Mouse (Mus musculus) subcutaneous adipose tissue, adult 2 months (tissue): Measurements from ENCODE around the gene Actn3. TPM values are rescaled to one million over a fixed set of nuclear protein-coding genes. Genes with fewer than 3 reads are reported as not detected.

Experiments
- polyA plus RNA-seq: library from polyadenylated mRNA; depleted of rRNA; stranded (reverse); fragments of >200 nt; gene quantifications from 2 replicates; pipeline ENCODE4 v1.2.3, GENCODE M21; 2012; ENCODE audit warnings: low replicate concordance; rRNA removed

The Actn3 gene
- 1.5 and 1.6 TPM in 2 replicates for polyA plus RNA-seq

DNA sequence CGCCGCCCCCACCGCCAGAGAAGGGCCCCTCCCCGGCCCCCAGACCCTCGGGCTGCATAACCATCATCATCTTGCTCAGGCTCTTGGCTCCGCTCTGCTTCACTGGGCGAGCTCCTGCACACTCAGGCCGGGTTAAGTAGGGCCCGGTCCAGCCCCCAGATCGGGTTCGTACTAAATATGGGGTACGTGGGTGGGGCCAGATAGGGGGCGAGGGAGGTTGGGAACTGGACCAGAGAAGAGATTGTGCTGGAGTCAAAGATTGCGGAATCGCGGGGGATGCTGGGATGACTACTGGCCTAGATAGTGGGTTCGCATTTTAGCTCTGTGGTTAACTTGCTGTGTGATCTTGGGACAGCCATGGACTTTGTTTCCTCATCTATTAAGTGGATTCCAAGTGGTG, at the start of gene Actn3:
Gene Actn3 (minus strand): TSS at position 125 of the 400 bp plus-strand sequence.

DNA sequence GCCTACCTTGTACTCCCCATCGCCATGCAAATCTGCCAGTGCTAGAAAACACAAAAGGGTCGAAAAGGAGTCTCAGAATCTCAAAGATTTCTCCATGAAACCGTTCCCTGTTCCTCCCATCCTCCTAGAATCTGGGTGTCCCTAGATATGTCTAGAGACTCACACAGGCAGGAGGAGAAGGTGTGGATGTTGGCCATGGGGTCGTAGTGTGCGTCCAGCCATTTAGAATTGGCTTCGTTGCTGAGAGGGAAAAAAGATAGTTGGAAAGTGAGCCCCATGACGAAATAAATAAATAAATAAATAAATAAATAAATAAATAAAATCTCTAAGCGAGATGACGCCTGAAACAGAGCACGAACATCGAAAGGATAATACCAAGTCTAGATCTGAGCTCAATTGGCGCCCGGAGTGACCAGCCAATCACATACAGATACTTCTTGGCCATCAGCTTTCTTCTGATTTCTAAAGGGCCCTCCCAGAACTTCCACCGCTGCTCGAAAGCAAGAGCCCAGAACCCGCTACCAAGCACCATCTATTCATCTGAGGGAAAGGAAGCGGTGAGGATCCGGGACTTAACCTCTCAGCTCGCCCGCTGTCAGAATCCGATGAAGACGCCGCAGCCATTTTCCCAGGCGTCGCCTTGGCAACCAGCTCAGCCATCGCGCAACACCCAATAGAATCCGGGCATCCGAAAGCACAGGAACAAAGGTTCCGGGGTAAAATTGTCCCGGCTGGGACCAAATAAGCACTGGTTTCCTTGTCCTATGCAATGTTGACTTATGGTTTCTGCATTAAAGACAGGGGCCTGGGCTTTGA, 28.5 kb upstream of the Actn3 start, which contains the start of gene Bbs1:
Gene Bbs1 (minus strand): TSS at position 650 of the 816 bp plus-strand sequence.

DNA sequence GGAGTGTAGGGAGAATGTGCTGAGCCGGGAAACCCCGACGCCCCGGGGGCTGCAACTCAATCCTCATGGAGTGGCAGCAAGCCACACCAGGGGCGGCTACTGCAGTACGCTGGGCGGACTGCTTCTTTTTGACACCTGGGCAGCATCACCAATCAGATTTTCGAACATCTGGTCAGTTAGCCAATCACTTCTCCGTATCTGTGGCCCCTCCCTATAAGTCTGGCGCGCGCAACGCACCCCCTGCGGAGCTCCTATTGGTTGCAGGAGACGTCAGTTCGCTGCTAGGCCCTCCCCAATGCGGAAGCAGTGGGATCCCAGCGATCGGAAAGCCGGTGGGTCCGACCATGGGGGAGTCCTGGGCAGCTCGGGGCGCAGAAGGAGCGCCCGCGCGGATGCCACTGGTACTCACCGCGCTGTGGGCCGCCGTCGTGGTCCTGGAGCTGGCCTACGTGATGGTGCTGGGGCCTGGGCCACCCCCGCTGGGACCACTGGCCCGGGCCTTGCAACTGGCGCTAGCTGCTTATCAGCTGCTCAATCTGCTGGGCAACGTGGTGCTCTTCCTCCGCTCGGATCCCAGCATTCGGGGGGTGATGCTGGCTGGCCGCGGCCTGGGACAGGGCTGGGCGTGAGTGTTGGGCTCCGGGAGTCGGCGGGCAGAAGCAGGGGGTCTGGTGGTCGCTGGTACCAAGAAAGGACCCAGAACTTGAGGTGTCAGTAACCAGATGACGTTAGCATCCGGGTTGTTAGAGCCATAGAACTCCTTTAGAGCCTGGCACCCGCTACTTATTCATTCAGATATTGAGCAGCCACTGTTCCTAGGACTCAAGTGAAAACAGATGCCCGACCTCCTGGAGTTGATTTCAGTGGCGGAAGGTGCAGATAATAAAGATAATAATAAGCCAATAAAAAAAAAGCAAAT, 955 bp upstream of the Actn3 start, which contains the start of gene Zdhhc24:
Gene Zdhhc24 (plus strand): TSS at position 264 of the 919 bp plus-strand sequence.

DNA sequence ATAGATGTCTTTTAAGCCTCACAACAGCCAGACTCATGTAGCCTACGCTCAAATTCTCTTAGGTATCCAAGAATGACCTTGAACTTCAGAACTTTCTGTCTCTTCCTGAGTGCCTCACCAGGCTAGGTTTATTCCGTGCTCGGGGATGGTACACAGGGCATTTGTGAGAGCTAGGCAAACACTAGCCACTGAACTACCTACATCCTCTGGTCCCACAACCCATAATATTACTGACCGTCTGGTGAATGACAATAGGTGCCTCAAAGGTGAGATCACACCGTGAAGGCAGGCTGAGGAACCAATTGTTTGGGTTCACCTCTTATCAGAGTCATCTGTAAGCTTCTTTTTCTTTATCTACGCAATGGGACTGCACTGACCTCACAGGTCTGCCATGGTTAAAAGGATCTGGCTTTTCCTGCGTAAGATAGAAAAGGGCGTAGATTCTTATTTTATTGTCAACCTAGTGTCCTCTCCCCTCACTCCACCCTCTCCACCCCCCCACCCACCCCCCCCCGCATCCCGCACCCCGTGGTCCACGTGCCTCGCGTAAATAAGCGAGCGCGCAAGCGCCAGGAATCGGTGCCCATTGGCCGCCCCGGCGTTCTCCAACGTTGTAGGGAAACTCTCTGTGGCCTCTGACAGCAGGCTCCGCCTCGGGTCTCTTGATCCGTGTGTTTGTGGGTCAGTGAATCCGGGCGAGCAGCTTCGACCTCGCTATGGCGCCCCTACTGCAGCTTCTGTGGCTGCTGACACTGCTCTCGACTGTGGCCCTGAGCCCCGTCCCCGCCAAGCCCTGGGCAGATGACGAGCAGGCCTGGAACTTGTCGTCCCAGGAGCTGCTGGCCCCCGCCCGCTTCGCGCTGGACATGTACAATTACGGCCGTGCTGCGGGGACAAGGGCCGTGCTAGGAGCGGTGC, 22.9 kb downstream of the Actn3 start, which contains the start of gene Ctsf:
Gene Ctsf (plus strand): TSS at position 579 of the 918 bp plus-strand sequence.

DNA sequence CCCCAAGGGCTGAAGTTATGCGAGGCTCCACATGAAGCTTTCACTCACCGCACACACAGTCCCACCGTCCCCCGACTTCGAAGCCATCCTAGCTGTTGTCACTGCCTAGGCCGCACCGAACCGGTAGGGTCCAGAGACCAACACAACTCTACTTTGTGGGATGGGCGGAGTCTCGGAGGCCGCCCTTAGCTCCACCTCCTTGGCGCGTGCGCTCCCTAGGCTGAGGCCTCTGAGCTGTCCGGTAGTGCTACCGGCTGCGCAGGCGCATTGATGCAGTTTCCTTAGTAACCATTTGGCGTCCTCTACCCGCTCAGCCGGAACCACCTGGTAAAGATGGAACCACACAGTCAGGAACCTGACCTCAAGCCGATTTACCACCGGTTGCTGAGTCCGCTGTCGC, 38.6 kb downstream of the Actn3 start, which contains the start of the genes Ccs and Ccdc87:
Gene Ccs (minus strand): TSS at position 184 of the 400 bp plus-strand sequence.
Gene Ccdc87 (plus strand): TSS at position 218 of the 400 bp plus-strand sequence.

Other genes starting within 250 kb of the Actn3 start
- 0.30 and 1.2 TPM in 2 replicates for gene Gm960, start 179.2 kb downstream of the Actn3 start, polyA plus RNA-seq
- 0.06 and 2.2 TPM in 2 replicates for gene Sptbn2, start 166.7 kb downstream of the Actn3 start, polyA plus RNA-seq
- 6.8 and 14.3 TPM in 2 replicates for gene Rbm4b, start 121.4 kb downstream of the Actn3 start, polyA plus RNA-seq
- 29.6 and 56.3 TPM in 2 replicates for gene Rbm4, start 84.0 kb downstream of the Actn3 start, polyA plus RNA-seq
- gene Gm21992, start 66.3 kb downstream of the Actn3 start, polyA plus RNA-seq: 11.3 and 18.0 TPM in 2 replicates
- gene Rbm14, start 66.3 kb downstream of the Actn3 start, polyA plus RNA-seq: 27.1 and 47.6 TPM in 2 replicates
- 46.5 and 55.3 TPM in 2 replicates for gene Ccs, start 38.6 kb downstream of the Actn3 start, polyA plus RNA-seq
- gene Ccdc87, start 38.5 kb downstream of the Actn3 start, polyA plus RNA-seq: 0.13 and 0.16 TPM in 2 replicates
- 105 and 179 TPM in 2 replicates for gene Ctsf, start 22.8 kb downstream of the Actn3 start, polyA plus RNA-seq
- gene Zdhhc24, start 759 bp upstream of the Actn3 start, polyA plus RNA-seq: 28.3 and 28.8 TPM in 2 replicates
- 4.1 and 7.4 TPM in 2 replicates for gene Bbs1, start 28.7 kb upstream of the Actn3 start, polyA plus RNA-seq
- gene Dpp3, start 50.4 kb upstream of the Actn3 start, polyA plus RNA-seq: 75.1 and 132 TPM in 2 replicates
- 5.9 and 11.0 TPM in 2 replicates for gene Peli3, start 65.2 kb upstream of the Actn3 start, polyA plus RNA-seq
- 32.2 and 40.6 TPM in 2 replicates for gene Mrpl11, start 84.2 kb upstream of the Actn3 start, polyA plus RNA-seq
- 1.3 and 12.3 TPM in 2 replicates for gene Npas4, start 112.4 kb upstream of the Actn3 start, polyA plus RNA-seq
- gene Slc29a2, start 146.0 kb upstream of the Actn3 start, polyA plus RNA-seq: 6.3 and 23.7 TPM in 2 replicates
- gene B4gat1, start 160.9 kb upstream of the Actn3 start, polyA plus RNA-seq: 47.3 and 48.9 TPM in 2 replicates
- 0.40 and 0.49 TPM in 2 replicates for gene AC124502.3, start 161.0 kb upstream of the Actn3 start, polyA plus RNA-seq
- 30.7 and 31.8 TPM in 2 replicates for gene Brms1, start 163.4 kb upstream of the Actn3 start, polyA plus RNA-seq
- gene Rin1, start 172.6 kb upstream of the Actn3 start, polyA plus RNA-seq: 7.9 and 14.8 TPM in 2 replicates
- 89.6 and 139 TPM in 2 replicates for gene Cd248, start 190.2 kb upstream of the Actn3 start, polyA plus RNA-seq
- gene Tmem151a, start 207.6 kb upstream of the Actn3 start, polyA plus RNA-seq: 2.0 and 9.4 TPM in 2 replicates
- 187 and 209 TPM in 2 replicates for gene Yif1a, start 210.6 kb upstream of the Actn3 start, polyA plus RNA-seq
- 0.57 and 4.0 TPM in 2 replicates for gene Cnih2, start 220.6 kb upstream of the Actn3 start, polyA plus RNA-seq
- 251 and 376 TPM in 2 replicates for gene Rab1b, start 229.2 kb upstream of the Actn3 start, polyA plus RNA-seq
- gene Klc2, start 240.7 kb upstream of the Actn3 start, polyA plus RNA-seq: 29.8 and 50.9 TPM in 2 replicates